Mouse (Mus musculus): ENCODE measurements at regions not wholly inside any gene's neighbourhood (a gene's known extent, or its start where the extent isn't known, plus 50 kb on each side); places are given as distances from the start of the nearest gene placed in this dataset.

DNA sequence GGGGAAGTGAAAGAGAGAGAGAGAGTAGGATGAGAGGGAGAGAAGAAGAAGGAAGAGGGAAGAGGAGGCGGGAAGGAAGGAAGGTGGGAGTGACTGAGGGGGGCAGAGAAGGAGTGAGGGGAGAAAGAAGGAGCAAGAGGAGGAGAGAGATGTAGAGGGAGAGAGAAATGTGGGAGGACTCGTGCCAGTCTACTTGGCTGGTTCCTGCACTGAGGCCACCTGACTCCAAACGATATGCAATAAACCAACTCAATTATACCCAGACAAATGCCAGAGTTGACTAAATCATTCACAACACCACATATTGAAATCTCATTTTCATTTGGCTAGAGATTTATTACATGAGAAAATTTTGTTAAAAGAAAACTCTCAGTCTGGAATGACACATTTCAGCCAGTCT, 818.4 kb downstream of the Trim52 start:
- TF ChIP-seq CTCF (IDR thresholded peaks at IDR 0.05; ENCODE audit: borderline replicate concordance, insufficient read depth, low read depth, low read length): no peak
- TF ChIP-seq POLR2A (IDR thresholded peaks at IDR 0.05; ENCODE audit: borderline replicate concordance, insufficient read depth, low read length): no peak
